Mouse (Mus musculus): ENCODE data around the gene Fbxw4. TPM values are rescaled to one million over a fixed set of nuclear protein-coding genes. Genes with fewer than 3 reads are reported as not detected.

Gene Fbxw4
- polyA plus RNA-seq, 1 experiment from 2014 or later, result 5.9 TPM

- no peak overlapping the region for H3K27ac ChIP-seq
- TF ChIP-seq CTCF (IDR thresholded peaks at IDR 0.05; ENCODE audit: low read depth), result no peak
- 40% methylated on average over 8 of the region's 8 CpGs for WGBS
- peak; percentile 46; the same call in 1 of the 2 replicates for ATAC-seq (replicated peaks; ENCODE audit: low FRiP score, low read depth)
- H3K4me1 ChIP-seq (replicated peaks; ENCODE audit: insufficient read depth, low read length), result no peaks in the 10 kb centered on the region; the same call in 1 of the 2 replicates
- no peak overlapping the region for H3K9ac ChIP-seq (ENCODE audit: low read depth, low read length)
- DNase-seq (ENCODE audit: low spot score), result peak; percentile 55
- no peaks in the 10 kb centered on the region for H3K9me3 ChIP-seq (replicated peaks; ENCODE audit: low read length)
- no peaks in the 10 kb centered on the region for H3K27me3 ChIP-seq (ENCODE audit: insufficient read depth, low read length)
- H3K4me2 ChIP-seq (ENCODE audit: low read length), result no peak overlapping the region
- H3K36me3 ChIP-seq (ENCODE audit: insufficient read depth, low read length), result no peaks in the 10 kb centered on the region
- no peak overlapping the region for H3K4me3 ChIP-seq (replicated peaks; ENCODE audit: low read depth, low read length)
Measured at GRCm38 (mm10) chr19:45691001-45691535, 31.0 kb upstream of the Fbxw4 start.

GRCm38 (mm10) chr19:45687001-45687400 lies 26.9 kb upstream of the Fbxw4 start:
- H3K9me3 ChIP-seq (replicated peaks; ENCODE audit: low read length), result no peaks in the 10 kb centered on the region
- no peak for DNase-seq (ENCODE audit: low spot score)
- WGBS, result 72% methylated on average over 4 of the region's 4 CpGs

GRCm38 (mm10) chr19:45683676-45684075 lies 23.6 kb upstream of the Fbxw4 start:
- Histone ChIP-seq H3K27ac (no peak overlapping the region), H3K36me3 (ENCODE audit: insufficient read depth, low read length) (no peaks in the 10 kb centered on the region), H3K27me3 (ENCODE audit: insufficient read depth, low read length) (no peaks in the 10 kb centered on the region), H3K9ac (ENCODE audit: low read depth, low read length) (no peak overlapping the region), H3K4me1 (replicated peaks; ENCODE audit: insufficient read depth, low read length) (no peaks in the 10 kb centered on the region), H3K9me3 (replicated peaks; ENCODE audit: low read length) (no peaks in the 10 kb centered on the region), H3K4me3 (replicated peaks; ENCODE audit: low read depth, low read length) (no peak overlapping the region), H3K4me2 (ENCODE audit: low read length) (no peak overlapping the region)
- DNase-seq (ENCODE audit: low spot score) (no peak), ATAC-seq (replicated peaks; ENCODE audit: low FRiP score, low read depth) (no peak)
- WGBS, result 73% methylated on average over 10 of the region's 10 CpGs
- TF ChIP-seq CTCF (IDR thresholded peaks at IDR 0.05; ENCODE audit: low read depth), result no peak

More at GRCm38 (mm10) chr19:45687001-45687400, 26.9 kb upstream of the Fbxw4 start:
- H3K27ac ChIP-seq, result no peak overlapping the region
- no peak for TF ChIP-seq CTCF (IDR thresholded peaks at IDR 0.05; ENCODE audit: low read depth)
- H3K27me3 ChIP-seq (ENCODE audit: insufficient read depth, low read length), result no peaks in the 10 kb centered on the region
- no peak overlapping the region for H3K9ac ChIP-seq (ENCODE audit: low read depth, low read length)
- no peaks in the 10 kb centered on the region for H3K4me1 ChIP-seq (replicated peaks; ENCODE audit: insufficient read depth, low read length)
- H3K4me2 ChIP-seq (ENCODE audit: low read length), result no peak overlapping the region
- ATAC-seq (replicated peaks; ENCODE audit: low FRiP score, low read depth), result no peak
- H3K36me3 ChIP-seq (ENCODE audit: insufficient read depth, low read length), result no peaks in the 10 kb centered on the region
- H3K4me3 ChIP-seq (replicated peaks; ENCODE audit: low read depth, low read length), result no peak overlapping the region

GRCm38 (mm10) chr19:45680495-45681130 lies 20.5 kb upstream of the Fbxw4 start:
- H3K27me3 ChIP-seq (ENCODE audit: insufficient read depth, low read length), result 0 out of 2 replicates have a peak, but pooled peaks cover 3% of the 10 kb centered on the region
- no peak for TF ChIP-seq CTCF (IDR thresholded peaks at IDR 0.05; ENCODE audit: low read depth)
- WGBS, result 58% methylated on average over 3 of the region's 3 CpGs

GRCm38 (mm10) chr19:45676723-45677269 lies 16.7 kb upstream of the Fbxw4 start:
- Histone ChIP-seq H3K4me3 (replicated peaks; ENCODE audit: low read depth, low read length) (peak overlapping the region; percentile 28), H3K4me2 (ENCODE audit: low read length) (peak overlapping the region; percentile 62), H3K36me3 (ENCODE audit: insufficient read depth, low read length) (no peaks in the 10 kb centered on the region), H3K9me3 (replicated peaks; ENCODE audit: low read length) (no peaks in the 10 kb centered on the region), H3K27ac (no peak overlapping the region), H3K9ac (ENCODE audit: low read depth, low read length) (peak overlapping the region; percentile 13; the same call in 1 of the 2 replicates), H3K27me3 (ENCODE audit: insufficient read depth, low read length) (0 out of 2 replicates have a peak, but pooled peaks cover 3% of the 10 kb centered on the region), H3K4me1 (replicated peaks; ENCODE audit: insufficient read depth, low read length) (0 out of 2 replicates have a peak, but pooled peaks cover 7% of the 10 kb centered on the region)
- ATAC-seq (replicated peaks; ENCODE audit: low FRiP score, low read depth) (no peak), DNase-seq (ENCODE audit: low spot score) (peak; percentile 20)
- 8% methylated on average over 16 of the region's 16 CpGs for WGBS
- no peak for TF ChIP-seq CTCF (IDR thresholded peaks at IDR 0.05; ENCODE audit: low read depth)

More at GRCm38 (mm10) chr19:45680495-45681130, 20.5 kb upstream of the Fbxw4 start:
- ATAC-seq (replicated peaks; ENCODE audit: low FRiP score, low read depth) (no peak), DNase-seq (ENCODE audit: low spot score) (no peak)
- Histone ChIP-seq H3K9me3 (replicated peaks; ENCODE audit: low read length) (no peaks in the 10 kb centered on the region), H3K9ac (ENCODE audit: low read depth, low read length) (no peak overlapping the region), H3K4me1 (replicated peaks; ENCODE audit: insufficient read depth, low read length) (0 out of 2 replicates have a peak, but pooled peaks cover 6% of the 10 kb centered on the region), H3K4me2 (ENCODE audit: low read length) (no peak overlapping the region), H3K36me3 (ENCODE audit: insufficient read depth, low read length) (no peaks in the 10 kb centered on the region), H3K27ac (no peak overlapping the region), H3K4me3 (replicated peaks; ENCODE audit: low read depth, low read length) (no peak overlapping the region)

GRCm38 (mm10) chr19:45675720-45676581 lies 15.8 kb upstream of the Fbxw4 start:
- ATAC-seq (replicated peaks; ENCODE audit: low FRiP score, low read depth) (no peak), DNase-seq (ENCODE audit: low spot score) (peak; percentile 51)
- peak overlapping the region; percentile 28 for H3K4me3 ChIP-seq (replicated peaks; ENCODE audit: low read depth, low read length)
- H3K27ac ChIP-seq, result no peak overlapping the region
- H3K27me3 ChIP-seq (ENCODE audit: insufficient read depth, low read length), result 0 out of 2 replicates have a peak, but pooled peaks cover 3% of the 10 kb centered on the region
- H3K9ac ChIP-seq (ENCODE audit: low read depth, low read length), result peak overlapping the region; percentile 38; the same call in 1 of the 2 replicates
- H3K4me2 ChIP-seq (ENCODE audit: low read length), result peak overlapping the region; percentile 62
- no peak; the same call in 1 of the 2 replicates for TF ChIP-seq CTCF (IDR thresholded peaks at IDR 0.05; ENCODE audit: low read depth)
- H3K9me3 ChIP-seq (replicated peaks; ENCODE audit: low read length), result no peaks in the 10 kb centered on the region
- WGBS, result 1% methylated on average over 38 of the region's 38 CpGs
- 0 out of 2 replicates have a peak, but pooled peaks cover 7% of the 10 kb centered on the region for H3K4me1 ChIP-seq (replicated peaks; ENCODE audit: insufficient read depth, low read length)
- no peaks in the 10 kb centered on the region for H3K36me3 ChIP-seq (ENCODE audit: insufficient read depth, low read length)
